Mouse (Mus musculus) CH12.LX (cell line): ENCODE data around the gene Pcbd2. TPM values are rescaled to one million over a fixed set of nuclear protein-coding genes. Genes with fewer than 3 reads are reported as not detected.

Experiments used
- DNase-seq: peaks from one replicate; pipeline ENCODE4 v3.0.0-alpha.2; 2013; ENCODE audit errors: extremely low read depth
- H3K27ac ChIP-seq: 2 replicates; pipeline ENCODE4 v1.5.1; 2012; ENCODE audit warnings: low read depth, mild to moderate bottlenecking, control low read depth, moderate library complexity; ENCODE audit not compliant: insufficient read depth
- H3K27me3 ChIP-seq: replicated peaks from 2 replicates; pipeline ENCODE3; 2012; ENCODE audit warnings: inconsistent platforms
- H3K36me3 ChIP-seq, 2 experiments: replicated peaks in 1 of 2; 2 replicates each; pipeline versions ENCODE3 to v1.6.1; 2012; ENCODE audit warnings: inconsistent platforms in 1 of 2, low read length in 1 of 2, mild to moderate bottlenecking in 1 of 2, mixed read lengths in 1 of 2, moderate library complexity in 1 of 2; ENCODE audit not compliant: control insufficient read depth in 1 of 2, insufficient read depth in 1 of 2
- H3K4me1 ChIP-seq, 2 experiments: 2 replicates each; pipeline ENCODE4 v1.6.1; 2012; ENCODE audit warnings: inconsistent platforms in 1 of 2, moderate library complexity in 1 of 2; ENCODE audit not compliant: insufficient read depth in 2 of 2, control insufficient read depth in 1 of 2
- H3K4me2 ChIP-seq: 2 replicates; pipeline ENCODE4 v1.6.1; 2012; ENCODE audit warnings: low read depth, mild to moderate bottlenecking, control low read depth; ENCODE audit not compliant: poor library complexity, insufficient read depth, severe bottlenecking
- H3K4me3 ChIP-seq, 3 experiments: fragments of 150-350 bp in 1 of 3; sonication (generic) in 1 of 3; replicated peaks in 1 of 3; 2 replicates each; pipeline versions ENCODE3 to v1.5.1; 2011 to 2012; ENCODE audit warnings: low read depth in 2 of 3, low read length in 2 of 3, mild to moderate bottlenecking in 2 of 3, moderate library complexity in 2 of 3, control low read depth in 1 of 3, improper control_type of control experiment in 1 of 3, inconsistent platforms in 1 of 3, mixed read lengths in 1 of 3; ENCODE audit not compliant: poor library complexity in 1 of 3
- H3K79me2 ChIP-seq: replicated peaks from 2 replicates; pipeline ENCODE4 v1.6.1; 2012; ENCODE audit warnings: mild to moderate bottlenecking, moderate library complexity; ENCODE audit not compliant: control insufficient read depth, poor library complexity, insufficient read depth, severe bottlenecking; ENCODE audit errors: extremely low read depth
- H3K9ac ChIP-seq: 2 replicates; pipeline ENCODE4 v1.6.1; 2012; ENCODE audit warnings: low read depth, mild to moderate bottlenecking, control low read depth, moderate library complexity; ENCODE audit not compliant: insufficient read depth
- H3K9me3 ChIP-seq: replicated peaks from 2 replicates; pipeline ENCODE3; 2012; ENCODE audit warnings: low read length, inconsistent platforms, mixed read lengths
- CHD1 ChIP-seq: IDR thresholded peaks from 2 replicates; pipeline ENCODE4 v1.6.1; 2012; ENCODE audit warnings: low read depth, low read length, improper control_type of control experiment, inconsistent platforms
- CTCF ChIP-seq, 2 experiments: IDR thresholded peaks in 1 of 2; conservative IDR thresholded peaks in 1 of 2; 2 replicates each; pipeline ENCODE4 v1.5.1; 2011 to 2012; ENCODE audit warnings: low read depth in 2 of 2, low read length in 2 of 2, improper control_type of control experiment in 1 of 2, inconsistent platforms in 1 of 2, mild to moderate bottlenecking in 1 of 2, moderate library complexity in 1 of 2
- E2F4 ChIP-seq: IDR thresholded peaks from 2 replicates; pipeline ENCODE4 v1.6.1; 2011; ENCODE audit warnings: low read depth, low read length, improper control_type of control experiment; ENCODE audit not compliant: insufficient replicate concordance
- EP300 ChIP-seq: IDR thresholded peaks from 2 replicates; pipeline ENCODE4 v1.6.1; 2011; ENCODE audit warnings: low read length, improper control_type of control experiment
- GABPA ChIP-seq: IDR thresholded peaks from 2 replicates; pipeline ENCODE4 v1.6.1; 2012; ENCODE audit warnings: low read depth, low read length, improper control_type of control experiment, inconsistent platforms; ENCODE audit not compliant: insufficient replicate concordance
- HCFC1 ChIP-seq: IDR thresholded peaks from 2 replicates; pipeline ENCODE4 v1.6.1; 2012; ENCODE audit warnings: low read depth, mild to moderate bottlenecking, inconsistent platforms, low read length, improper control_type of control experiment
- JUN ChIP-seq: IDR thresholded peaks from 2 replicates; pipeline ENCODE4 v1.6.1; 2011; ENCODE audit warnings: low read depth, mild to moderate bottlenecking, low read length, improper control_type of control experiment, moderate library complexity; ENCODE audit not compliant: insufficient read depth
- JUND ChIP-seq: conservative IDR thresholded peaks from 2 replicates; pipeline ENCODE4 v1.6.1; 2011; ENCODE audit warnings: low read depth, low read length, improper control_type of control experiment
- MAZ ChIP-seq: IDR thresholded peaks from 2 replicates; pipeline ENCODE4 v1.6.1; 2012; ENCODE audit warnings: low read depth, mild to moderate bottlenecking, inconsistent platforms, low read length, improper control_type of control experiment, moderate library complexity
- NRF1 ChIP-seq: IDR thresholded peaks from 2 replicates; pipeline ENCODE4 v1.6.1; 2014; ENCODE audit warnings: low read depth, mild to moderate bottlenecking, inconsistent platforms, low read length, improper control_type of control experiment, moderate library complexity
- POLR2A ChIP-seq: IDR thresholded peaks from 2 replicates; pipeline ENCODE4 v1.6.1; 2011; ENCODE audit warnings: low read depth, mild to moderate bottlenecking, improper control_type of control experiment, low read length
- RAD21 ChIP-seq: IDR thresholded peaks from 2 replicates; pipeline ENCODE4 v1.6.1; 2011; ENCODE audit warnings: low read depth, mild to moderate bottlenecking, low read length, improper control_type of control experiment, moderate library complexity
- RCOR1 ChIP-seq: conservative IDR thresholded peaks from 2 replicates; pipeline ENCODE4 v1.6.1; 2012; ENCODE audit warnings: low read depth, mild to moderate bottlenecking, inconsistent platforms, low read length, improper control_type of control experiment
- TCF12 ChIP-seq: IDR thresholded peaks from 2 replicates; pipeline ENCODE4 v1.6.1; 2014; ENCODE audit warnings: low read depth, mild to moderate bottlenecking, inconsistent platforms, low read length, improper control_type of control experiment
- USF1 ChIP-seq: IDR thresholded peaks from 2 replicates; pipeline ENCODE4 v1.6.1; 2014; ENCODE audit warnings: low read depth, mild to moderate bottlenecking, inconsistent platforms, low read length, improper control_type of control experiment
- ZC3H11A ChIP-seq: IDR thresholded peaks from 2 replicates; pipeline ENCODE4 v1.6.1; 2012; ENCODE audit warnings: low read depth, mild to moderate bottlenecking, inconsistent platforms, low read length, improper control_type of control experiment
- ZNF384 ChIP-seq: IDR thresholded peaks from 2 replicates; pipeline ENCODE4 v1.6.1; 2012; ENCODE audit warnings: low read depth, low read length, improper control_type of control experiment, inconsistent platforms
- dilution Hi-C: fragments of 300-500 bp; cut with MboI; formaldehyde crosslinking; loops from 2 replicates; pipeline ENCODE4 v1.14.3; 2020; ENCODE audit warnings: low sequenced_read_pairs; ENCODE audit not compliant: extremely low pct_unique_long_range_greater_than_20kb, extremely low pct_ligation_motif_present
- in situ Hi-C: fragments of 300-500 bp; cut with MboI; formaldehyde crosslinking; loops from 3 replicates; pipeline ENCODE4 v1.14.3; 2019; ENCODE audit warnings: low sequenced_read_pairs, low pct_ligation_motif_present, low pct_unique_long_range_greater_than_20kb, mixed read lengths
- polyA plus RNA-seq: library from polyadenylated mRNA; unstranded; fragments of >175 nt; gene quantifications from 2 replicates; pipeline ENCODE4 v1.2.1, GENCODE M21; 2012; ENCODE audit warnings: low read depth; ENCODE audit not compliant: insufficient read length
- total RNA-seq, 2 experiments: library from RNA; depleted of rRNA; stranded (reverse); fragments of 300-350 nt in 1 of 2; fragments of >200 nt in 1 of 2; gene quantifications; 2 replicates each; pipeline ENCODE4 v1.2.3; 2012 to 2014

Gene Pcbd2
- total and polyA plus RNA-seq, 3 experiments: 20.6 to 44.9 (median 32.1) TPM

GRCm38 (mm10) chr13:55810947-55811346 is 83.8 kb downstream of the Pcbd2 start:
- dilution Hi-C loops: no loop called here

GRCm38 (mm10) chr13:55813490-55814016 is 86.4 kb downstream of the Pcbd2 start:
- no peak overlapping the region for H3K9ac ChIP-seq
- no peak overlapping the region for H3K27ac ChIP-seq
- H3K27me3 ChIP-seq: no peaks in the 10 kb centered on the region
- H3K79me2 ChIP-seq: no peaks in the 10 kb centered on the region
- TF ChIP-seq TCF12 (no peak), ZC3H11A (no peak), HCFC1 (no peak), CTCF (conservative IDR thresholded peaks at IDR 0.05 in 1 of 2, IDR thresholded peaks at IDR 0.05 in 1 of 2; ENCODE audit: low read depth in 2 of 2, low read length in 2 of 2) (no peak)
- TF ChIP-seq, all 38 proteins: peak for 0
- H3K4me1 ChIP-seq: peaks cover 0 to 13% of the 10 kb centered on the region in 2 experiments; a peak in 2 of 4 replicates
- in situ Hi-C loops: no loop called here
- no peak overlapping the region for H3K4me2 ChIP-seq
- H3K4me3 ChIP-seq: no peak overlapping the region
- no peaks in the 10 kb centered on the region for H3K36me3 ChIP-seq
- H3K9me3 ChIP-seq: no peaks in the 10 kb centered on the region
- no peak for DNase-seq
- dilution Hi-C loops: no loop called here

More at GRCm38 (mm10) chr13:55810947-55811346, 83.8 kb downstream of the Pcbd2 start:
- no peak for TF ChIP-seq RCOR1
- TF ChIP-seq MAZ: no peak
- TF ChIP-seq JUND: no peak
- no peak for TF ChIP-seq NRF1
- Histone ChIP-seq H3K4me3 (no peak overlapping the region), H3K27ac (no peak overlapping the region), H3K4me1 (peaks cover 0 to 13% of the 10 kb centered on the region in 2 experiments; a peak in 2 of 4 replicates), H3K9ac (no peak overlapping the region), H3K4me2 (no peak overlapping the region), H3K36me3 (no peaks in the 10 kb centered on the region), H3K9me3 (no peaks in the 10 kb centered on the region), H3K27me3 (no peaks in the 10 kb centered on the region), H3K79me2 (no peaks in the 10 kb centered on the region)
- in situ Hi-C loops: no loop called here
- no peak for DNase-seq

- DNase-seq: no peak
- Histone ChIP-seq H3K27me3 (no peaks in the 10 kb centered on the region), H3K36me3 (no peaks in the 10 kb centered on the region), H3K9me3 (no peaks in the 10 kb centered on the region), H3K4me3 (no peak overlapping the region), H3K4me2 (no peak overlapping the region), H3K79me2 (no peaks in the 10 kb centered on the region), H3K4me1 (peaks cover 0 to 11% of the 10 kb centered on the region in 2 experiments; a peak in 2 of 4 replicates), H3K27ac (no peak overlapping the region), H3K9ac (no peak overlapping the region)
- dilution Hi-C loops: no loop called here
- in situ Hi-C loops: no loop called here
- no peak for TF ChIP-seq CTCF (conservative IDR thresholded peaks at IDR 0.05 in 1 of 2, IDR thresholded peaks at IDR 0.05 in 1 of 2; ENCODE audit: low read depth in 2 of 2, low read length in 2 of 2)
- TF ChIP-seq POLR2A: no peak
- no peak for TF ChIP-seq ZNF384
- no peak for TF ChIP-seq CHD1
- no peak for TF ChIP-seq E2F4
- TF ChIP-seq EP300: no peak
- TF ChIP-seq RAD21: no peak
- no peak for TF ChIP-seq USF1
- no peak for TF ChIP-seq GABPA
- TF ChIP-seq RCOR1: no peak
- TF ChIP-seq NRF1: no peak
- TF ChIP-seq JUN: no peak
These were observed 87.7 kb downstream of the Pcbd2 start for GRCm38 (mm10) chr13:55814834-55815233.
